Mouse (Mus musculus) G1E-ER4 (cell line): ENCODE data around the gene Cyp27b1. TPM values are rescaled to one million over a fixed set of nuclear protein-coding genes. Genes with fewer than 3 reads are reported as not detected.

Source experiments
- GATA1 ChIP-seq: IDR thresholded peaks from one replicate; pipeline ENCODE4 v1.8.0; 2012; ENCODE audit warnings: low read length, inconsistent platforms
- polyA plus RNA-seq: library from polyadenylated mRNA; stranded (reverse); fragments of >175 nt; gene quantifications from 2 replicates; pipeline ENCODE4 v1.2.3, GENCODE M21; 2012

Cyp27b1 gene
- 0.03 and 0.11 TPM in 2 replicates for polyA plus RNA-seq

DNA sequence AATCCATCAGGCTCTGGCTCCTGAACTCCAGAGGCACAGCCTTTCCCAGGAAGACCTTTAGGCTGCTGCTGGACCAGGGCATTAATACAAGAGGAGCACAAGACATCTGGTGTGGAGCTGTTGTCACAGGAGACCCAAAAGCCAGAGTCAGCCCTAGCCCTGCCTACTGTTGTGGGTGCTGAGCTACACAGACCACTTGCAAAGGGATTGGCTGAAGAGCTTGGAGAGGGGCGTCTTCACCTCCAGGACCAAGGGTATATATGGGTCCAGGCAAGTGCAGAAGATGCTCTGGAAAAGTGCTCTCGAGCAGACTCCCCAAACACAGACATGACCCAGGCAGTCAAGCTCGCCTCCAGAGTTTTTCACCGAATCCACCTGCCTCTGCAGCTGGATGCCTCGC, at the start of gene Cyp27b1:
Cyp27b1 (plus strand) TSS at position 297 of the 400 bp plus-strand sequence.
- no peak for TF ChIP-seq GATA1

DNA sequence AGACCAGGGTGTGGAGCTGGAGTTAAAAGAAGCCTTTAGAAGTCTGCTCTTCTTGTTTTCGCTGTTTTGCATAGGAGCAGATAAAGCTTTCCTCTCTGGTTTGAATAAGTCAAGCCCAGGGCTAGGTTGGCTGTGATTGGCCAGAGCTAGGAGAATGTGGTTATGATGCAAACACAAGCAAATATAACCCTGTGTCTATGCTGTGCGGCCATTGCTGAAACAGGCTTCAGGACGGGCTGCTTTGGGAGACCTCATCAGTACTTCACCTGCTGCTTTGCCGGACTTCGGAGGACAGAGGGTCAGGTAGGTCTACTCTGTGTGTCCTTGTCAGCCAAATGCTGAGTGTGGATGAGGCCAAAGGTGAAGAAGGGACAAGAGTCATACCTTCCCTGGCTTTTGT, 47.5 kb upstream of the Cyp27b1 start, which contains the start of gene Avil:
Avil (plus strand) TSS at position 181 of the 400 bp plus-strand sequence.
- no peak for TF ChIP-seq GATA1

DNA sequence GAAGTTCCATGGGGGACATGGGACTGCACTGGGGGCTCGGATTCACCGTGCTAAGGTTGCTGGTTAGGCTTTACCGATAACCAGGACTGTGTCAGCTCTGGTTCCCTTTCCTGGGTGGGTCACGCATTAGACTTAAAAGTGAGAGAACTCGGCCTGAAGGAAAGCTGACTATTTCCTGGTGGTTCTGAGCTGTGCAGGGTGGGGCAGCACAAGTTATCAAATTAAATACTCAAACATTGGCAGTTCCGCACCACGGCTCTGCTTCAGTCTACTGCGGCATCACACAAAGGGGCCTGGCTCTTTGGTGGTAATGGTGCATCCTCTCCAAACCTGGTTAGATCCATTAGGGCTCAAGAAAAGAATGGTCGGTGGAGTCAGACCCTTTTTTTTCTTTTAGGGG, 46.8 kb upstream of the Cyp27b1 start:
- no peak for TF ChIP-seq GATA1

DNA sequence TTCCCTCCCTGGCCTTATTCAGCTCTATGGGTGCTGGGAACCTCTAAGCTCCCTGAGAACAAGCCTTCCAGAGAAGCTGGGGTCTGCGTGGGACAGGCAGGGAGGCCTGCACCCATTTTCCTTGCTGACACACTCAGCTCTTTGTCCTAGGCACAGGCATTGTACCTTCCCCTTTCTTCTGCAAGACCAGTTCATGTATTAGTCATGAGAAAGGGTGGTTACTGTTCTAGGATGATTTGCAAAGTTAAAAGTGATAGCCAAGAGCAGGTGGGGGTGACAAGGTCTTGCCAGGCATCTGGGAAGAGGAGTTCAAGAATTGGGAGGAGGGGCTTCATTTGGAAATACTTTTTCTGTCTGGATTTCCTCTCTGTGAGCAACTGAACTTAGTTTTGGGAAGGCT, 46.0 kb upstream of the Cyp27b1 start:
- TF ChIP-seq GATA1, result no peak

DNA sequence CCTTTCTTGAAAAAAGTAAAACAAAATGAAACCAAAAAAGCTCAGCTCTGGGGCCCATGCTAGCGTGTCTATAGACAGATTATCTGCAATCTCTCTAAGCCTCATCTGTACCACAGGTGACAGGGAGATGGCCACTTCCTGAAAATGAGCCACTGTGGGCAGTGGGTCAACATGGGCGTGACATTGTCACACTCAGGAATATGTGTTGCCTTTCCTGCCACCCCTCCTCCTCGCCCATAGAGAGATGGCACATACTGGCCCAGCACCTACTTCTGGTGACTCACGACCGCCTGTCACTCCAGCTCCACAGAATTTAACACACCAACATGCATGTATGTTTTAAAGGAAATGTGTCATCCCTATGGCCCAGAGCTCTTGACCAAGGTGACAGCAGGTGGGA, 45.3 kb upstream of the Cyp27b1 start:
- no peak for TF ChIP-seq GATA1

DNA sequence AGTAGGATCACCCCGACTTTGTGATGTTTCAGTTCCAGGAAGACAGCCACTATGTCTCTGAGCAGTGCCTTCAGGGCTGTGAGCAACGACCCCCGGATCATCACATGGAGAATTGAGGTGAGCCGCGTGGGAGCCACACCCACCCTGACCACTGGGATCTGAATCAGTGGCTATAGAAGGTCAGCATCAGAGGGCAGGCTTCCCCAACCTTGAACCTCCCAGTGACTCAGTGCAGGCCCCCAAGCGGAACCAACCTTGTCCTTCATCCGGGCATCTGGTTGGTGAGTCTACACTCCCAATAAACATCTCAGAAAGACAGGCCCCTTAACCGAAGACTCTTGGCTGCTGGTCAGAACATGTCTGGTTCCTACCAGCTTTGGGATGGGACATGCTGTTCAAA, 44.7 kb upstream of the Cyp27b1 start:
- TF ChIP-seq GATA1, result no peak

DNA sequence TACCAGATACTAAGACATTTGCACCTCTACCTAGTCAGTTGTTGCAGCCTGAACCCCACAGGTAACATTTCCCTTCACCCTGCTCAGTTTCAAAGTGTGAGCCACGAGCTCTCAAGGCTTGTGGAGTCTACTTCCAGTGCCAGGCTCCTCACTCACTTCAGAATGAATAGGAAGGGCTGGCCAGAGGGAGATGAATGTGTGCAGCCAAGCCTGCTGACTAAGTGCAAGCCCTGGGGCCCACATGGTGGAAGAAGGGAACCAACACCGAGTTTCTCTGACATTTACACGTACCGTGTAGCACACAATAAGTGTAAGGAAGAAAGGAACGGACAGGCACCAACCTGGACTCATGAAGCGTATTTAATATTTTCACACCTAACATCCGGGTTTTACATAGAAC, 44.2 kb upstream of the Cyp27b1 start:
- no peak for TF ChIP-seq GATA1

DNA sequence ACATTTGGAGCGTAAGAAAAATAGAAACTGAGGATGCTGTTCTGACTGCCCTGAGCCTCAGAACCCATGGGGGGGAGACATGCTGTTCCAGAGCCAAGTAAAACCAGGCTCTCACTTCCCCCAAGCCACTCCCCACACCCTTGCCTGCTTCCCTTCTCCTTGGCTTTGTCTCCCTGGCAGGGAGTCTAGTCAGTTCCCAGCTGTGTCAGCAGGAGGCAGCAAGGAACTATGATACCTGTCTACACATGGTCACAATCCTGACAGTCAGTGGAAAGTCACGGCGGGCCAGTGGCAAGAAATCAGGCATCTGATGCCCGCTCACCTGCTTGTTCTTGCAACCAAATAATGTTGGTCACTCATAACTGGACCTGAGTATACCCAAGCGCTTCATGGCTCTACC, 31.6 kb upstream of the Cyp27b1 start:
- TF ChIP-seq GATA1, result no peak

DNA sequence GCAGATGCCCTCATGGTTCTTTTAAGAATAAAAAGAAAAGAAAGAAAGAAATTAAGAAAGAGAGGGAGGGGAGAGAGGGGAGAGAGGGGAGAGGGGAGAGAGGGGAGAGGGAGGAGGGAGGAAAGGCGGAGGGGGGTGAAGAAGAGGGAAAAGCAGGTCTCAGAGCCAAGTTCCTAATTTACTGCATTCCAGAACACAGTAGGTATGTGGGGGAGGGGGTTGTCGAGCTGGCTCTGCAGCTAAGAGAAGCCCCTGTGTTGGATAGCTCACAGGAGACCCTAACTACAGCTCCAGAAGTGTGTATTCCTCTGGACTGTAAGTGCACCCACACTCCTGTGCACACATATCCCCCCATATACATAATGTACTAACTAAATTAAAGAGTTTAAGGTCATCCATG, 31.0 kb upstream of the Cyp27b1 start:
- no peak for TF ChIP-seq GATA1

DNA sequence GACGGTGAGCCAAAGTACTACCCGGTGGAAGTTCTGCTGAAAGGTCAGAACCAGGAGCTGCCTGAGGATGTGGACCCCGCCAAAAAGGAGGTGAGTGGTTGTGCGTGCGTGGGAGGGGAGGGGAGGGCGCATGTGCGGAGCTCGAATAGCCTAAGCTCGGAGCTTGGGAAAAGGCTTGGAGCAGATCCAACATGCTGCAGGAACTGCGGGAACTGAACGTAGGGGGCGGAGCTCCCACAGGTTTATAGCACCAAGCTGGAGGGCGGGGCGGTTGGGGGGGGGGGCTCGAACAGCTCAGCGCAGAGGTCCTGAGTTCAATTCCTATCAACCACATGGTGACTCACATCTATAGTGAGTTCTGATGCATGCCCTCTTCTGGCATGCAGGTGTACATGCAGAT, 29.6 kb upstream of the Cyp27b1 start:
- TF ChIP-seq GATA1, result no peak

DNA sequence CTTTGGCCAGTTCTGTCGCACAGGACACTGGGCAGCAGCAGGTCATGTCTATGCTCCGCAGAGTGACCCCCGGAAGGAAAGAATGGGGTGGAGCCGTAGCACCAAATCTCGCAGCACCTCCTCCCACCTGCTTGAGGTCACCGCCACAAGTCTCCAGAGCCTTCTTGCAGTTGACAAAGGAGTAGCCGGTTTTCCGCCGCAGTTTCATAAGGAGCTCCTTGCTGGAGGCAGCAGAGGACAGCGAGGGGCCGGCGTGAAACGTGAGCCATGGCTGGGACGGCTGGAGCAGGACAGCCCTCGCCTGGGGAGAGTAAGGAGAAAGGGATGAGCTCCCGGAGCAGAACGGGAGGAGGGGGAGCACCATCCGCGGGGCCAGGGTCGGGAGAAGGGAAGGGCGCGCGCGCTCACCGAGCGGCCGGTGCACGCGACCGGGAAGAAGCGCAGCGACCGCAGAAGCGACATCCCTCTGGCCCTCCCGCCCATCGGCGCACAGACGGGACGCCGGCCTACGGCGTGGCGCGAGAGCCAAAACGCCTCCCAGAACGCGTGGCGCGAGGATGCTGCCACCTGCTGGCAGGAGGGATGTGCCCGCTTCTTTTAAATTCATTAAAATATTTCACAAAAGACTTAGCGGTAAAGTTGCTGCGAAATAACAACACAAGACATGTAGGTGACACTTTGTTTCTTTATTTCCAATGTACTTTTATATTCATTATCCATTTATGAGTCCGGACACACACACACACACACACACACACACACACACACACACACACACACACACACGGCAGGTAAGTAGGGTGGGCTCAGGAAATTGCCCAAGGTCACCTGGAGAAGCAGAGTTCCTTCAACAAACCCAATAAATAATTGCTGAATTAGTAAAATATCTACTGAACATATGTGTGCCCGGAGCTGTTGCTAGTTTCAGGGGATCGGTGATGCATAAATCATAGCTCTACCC, 17.4 kb upstream of the Cyp27b1 start, which contains the start of gene Tsfm:
Tsfm (minus strand) TSS at position 505 of the 961 bp plus-strand sequence.
- TF ChIP-seq GATA1, result no peak

DNA sequence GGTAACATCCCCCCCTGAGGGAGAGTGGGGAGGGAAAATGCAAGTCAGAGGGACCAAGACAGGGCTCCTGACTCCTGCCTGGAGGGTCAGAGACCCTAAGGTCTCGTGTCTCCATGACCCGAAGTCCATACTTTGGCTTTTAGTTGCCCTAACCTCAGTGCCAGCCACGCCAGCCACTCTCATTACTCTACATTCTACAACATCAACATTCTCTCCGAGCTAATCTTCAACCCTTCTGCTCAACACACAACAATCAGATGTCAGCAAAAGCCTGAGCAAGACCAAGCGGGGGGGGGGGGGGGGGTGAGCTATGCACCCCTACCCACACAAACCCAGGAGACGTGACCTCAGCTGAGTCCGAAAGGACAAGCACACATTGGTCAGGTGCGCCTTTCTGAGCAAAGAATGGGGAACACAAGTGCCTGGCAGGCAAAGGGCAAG, 14.7 kb upstream of the Cyp27b1 start:
- TF ChIP-seq GATA1, result no peak

DNA sequence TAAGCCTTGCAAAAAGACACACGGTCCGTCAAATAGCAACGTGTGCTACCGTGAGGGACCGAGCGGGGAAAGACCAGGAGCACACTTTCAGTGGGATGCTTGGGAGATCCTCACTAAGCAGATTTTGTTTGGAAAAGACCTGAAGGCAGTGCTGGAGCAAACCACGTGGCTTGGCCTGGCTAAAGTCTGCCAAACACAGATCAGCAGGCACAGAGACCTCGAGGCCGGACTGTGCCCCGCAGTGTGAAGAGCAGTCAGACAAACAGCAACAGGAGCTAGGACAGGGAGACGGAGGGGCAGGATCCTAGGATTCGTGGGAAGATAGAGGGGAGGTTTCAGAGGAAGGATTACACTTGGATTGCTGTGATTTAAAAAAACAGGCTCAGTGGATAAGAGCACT, 11.8 kb upstream of the Cyp27b1 start:
- no peak for TF ChIP-seq GATA1

DNA sequence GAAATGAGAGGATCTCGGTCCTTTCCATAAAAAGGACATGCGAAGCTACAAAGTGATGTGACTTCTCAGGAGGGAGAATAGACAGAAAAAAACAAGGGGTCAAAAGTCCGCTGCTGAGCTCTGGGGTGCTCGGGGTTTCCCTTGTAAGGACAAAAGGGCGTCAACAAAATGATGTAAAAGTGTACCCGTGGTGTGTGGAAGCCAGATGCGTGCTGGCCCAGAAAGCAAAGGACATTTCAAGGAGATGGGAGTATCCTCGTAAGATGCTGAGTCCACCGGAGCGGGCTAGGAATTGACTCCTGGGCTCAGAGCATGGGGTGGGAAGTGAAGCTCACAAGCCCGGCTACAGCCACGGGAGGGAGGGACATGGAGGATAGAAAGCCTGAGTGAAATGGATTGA, 10.4 kb upstream of the Cyp27b1 start:
- no peak for TF ChIP-seq GATA1

DNA sequence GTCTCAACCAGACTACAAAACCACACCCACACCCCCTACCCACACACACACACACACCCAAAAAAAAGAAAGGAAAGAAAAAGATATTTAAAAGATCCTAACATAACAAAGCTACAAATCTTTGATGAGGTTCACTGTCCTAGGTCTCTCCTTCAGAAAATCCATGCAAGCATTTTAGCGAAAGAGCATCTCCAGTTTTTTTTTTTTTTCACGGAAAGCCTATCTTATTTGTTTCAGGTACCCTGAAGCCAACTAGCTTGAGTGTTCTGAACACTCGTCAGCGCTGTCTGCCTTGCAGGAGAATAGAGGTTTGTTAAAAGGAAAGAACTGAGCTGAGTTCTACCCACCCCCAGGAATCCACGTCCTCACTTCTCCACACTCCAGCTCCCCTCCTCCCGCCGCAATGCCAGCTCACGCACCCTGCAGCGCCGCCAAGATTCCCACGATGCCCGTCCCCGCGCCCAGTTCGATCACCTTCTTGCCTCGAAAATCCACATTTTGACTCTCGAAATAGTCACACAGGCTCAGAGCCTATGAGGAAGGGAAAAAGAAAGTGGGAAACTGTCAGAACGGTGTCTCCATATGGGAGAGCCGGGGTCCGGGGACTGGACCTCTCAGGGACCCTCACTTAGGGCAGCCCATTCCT, 7.4 kb upstream of the Cyp27b1 start:
- no peak for TF ChIP-seq GATA1

DNA sequence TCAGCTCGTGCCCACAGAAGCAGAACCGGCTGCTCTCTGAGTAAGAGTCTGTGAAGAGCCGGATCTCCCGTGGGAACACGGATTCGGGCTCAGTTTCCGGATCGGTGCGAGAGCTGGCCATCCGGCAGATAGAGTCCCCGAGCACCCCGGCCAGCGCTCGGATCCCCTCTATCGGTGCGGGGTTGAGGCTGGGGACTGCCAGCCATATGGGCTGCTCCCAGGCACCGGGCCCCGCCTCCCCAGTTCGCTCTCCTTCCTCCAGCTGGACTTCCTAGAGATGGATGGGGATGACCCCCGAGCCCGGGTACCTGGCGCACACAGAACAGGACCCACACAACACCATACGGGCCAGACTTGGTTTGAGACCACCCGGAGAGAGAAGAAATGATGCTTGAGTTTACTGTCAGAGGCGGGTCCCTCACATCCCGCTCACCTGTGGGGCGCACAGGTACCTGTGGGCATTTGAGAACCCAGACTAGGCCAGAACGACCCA, 6.7 kb upstream of the Cyp27b1 start, which contains the start of the genes Mettl1 and Eef1akmt3:
Mettl1 (plus strand) TSS at position 141 of the 493 bp plus-strand sequence.
Eef1akmt3 (minus strand) TSS at position 240 of the 493 bp plus-strand sequence.
- TF ChIP-seq GATA1, result no peak
